Mouse (Mus musculus): ENCODE data around the gene Fam169a.

DNA sequence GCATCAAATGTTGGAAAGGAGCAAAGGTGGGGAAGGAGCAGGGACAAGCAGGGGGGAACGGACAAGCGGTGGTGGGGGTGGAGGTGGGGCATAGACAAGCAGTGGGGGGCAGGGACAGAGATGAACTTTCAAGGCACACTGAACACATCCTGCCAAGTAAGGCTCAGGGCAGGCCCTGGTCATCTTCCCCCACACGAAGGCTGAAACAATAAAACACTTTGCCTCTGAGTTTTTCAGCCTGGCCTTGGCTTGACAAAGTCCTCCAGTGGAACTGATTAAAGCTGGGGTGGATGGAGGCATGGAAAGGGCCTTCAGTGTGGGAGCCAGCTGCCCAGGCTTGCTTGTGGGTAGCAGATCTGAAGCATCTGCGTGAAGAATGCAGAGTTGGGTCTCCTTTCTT lies 9.3 kb upstream of the Fam169a start:
- TF ChIP-seq CTCF (IDR thresholded peaks at IDR 0.05; ENCODE audit: low read depth): no peak
- no peak for TF ChIP-seq EP300 (IDR thresholded peaks at IDR 0.05; ENCODE audit: low read depth)
